Mouse (Mus musculus): ENCODE measurements at regions not wholly inside any gene's neighbourhood (a gene's known extent, or its start where the extent isn't known, plus 50 kb on each side); places are given as distances from the start of the nearest gene placed in this dataset.

DNA sequence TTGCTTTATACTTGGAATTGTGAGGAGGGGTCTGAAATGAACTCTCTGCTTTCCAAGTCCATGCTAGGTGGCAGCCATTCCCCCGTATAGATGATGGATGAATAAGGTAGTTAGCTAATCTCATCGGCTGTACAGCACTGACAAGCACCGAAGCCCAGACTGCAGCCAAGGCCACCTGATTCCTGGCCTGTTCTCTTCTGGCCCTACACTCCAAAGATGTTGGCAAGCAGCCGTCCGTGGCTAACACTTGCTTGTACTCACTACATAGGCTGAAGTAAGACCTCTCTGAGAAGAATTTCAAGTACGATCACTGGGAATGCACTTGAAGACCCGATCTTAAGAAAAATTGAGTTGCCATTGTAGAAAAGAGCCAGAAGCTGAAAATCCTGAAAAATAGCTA lies 427.2 kb upstream of the Gcfc2 start:
- ATAC-seq (no peak), DNase-seq (ENCODE audit: low spot score) (no peak)
- 88% methylated on average over 7 of the region's 7 CpGs for WGBS
- Histone ChIP-seq H3K4me3 (ENCODE audit: low read depth, low read length) (no peak overlapping the region), H3K27ac (ENCODE audit: low read depth, low read length) (no peak overlapping the region), H3K27me3 (replicated peaks; ENCODE audit: control insufficient read depth, insufficient read depth, low read length) (no peaks in the 10 kb centered on the region), H3K9me3 (replicated peaks; ENCODE audit: control insufficient read depth, low read length) (no peaks in the 10 kb centered on the region), H3K9ac (ENCODE audit: low read length) (no peak overlapping the region), H3K36me3 (ENCODE audit: control insufficient read depth, insufficient read depth, low read length) (no peaks in the 10 kb centered on the region), H3K4me2 (ENCODE audit: low read length) (no peak overlapping the region), H3K4me1 (ENCODE audit: control insufficient read depth, insufficient read depth, low read length) (no peaks in the 10 kb centered on the region)

GRCm38 (mm10) chr6:81517185-81517584 lies 406.3 kb upstream of the Gcfc2 start:
- Histone ChIP-seq H3K27ac (ENCODE audit: low read depth, low read length) (no peak overlapping the region), H3K4me2 (ENCODE audit: low read length) (no peak overlapping the region), H3K9ac (ENCODE audit: low read length) (no peak overlapping the region), H3K4me3 (ENCODE audit: low read depth, low read length) (no peak overlapping the region), H3K27me3 (replicated peaks; ENCODE audit: control insufficient read depth, insufficient read depth, low read length) (no peaks in the 10 kb centered on the region), H3K4me1 (ENCODE audit: control insufficient read depth, insufficient read depth, low read length) (no peaks in the 10 kb centered on the region), H3K36me3 (ENCODE audit: control insufficient read depth, insufficient read depth, low read length) (no peaks in the 10 kb centered on the region), H3K9me3 (replicated peaks; ENCODE audit: control insufficient read depth, low read length) (no peaks in the 10 kb centered on the region)
- no peak for DNase-seq (ENCODE audit: low spot score)
- no peak for ATAC-seq
- WGBS: 92% methylated on average over 1 of the region's 1 CpGs

GRCm38 (mm10) chr6:81562260-81562659 lies 361.2 kb upstream of the Gcfc2 start:
- no peak overlapping the region for H3K4me3 ChIP-seq (ENCODE audit: low read depth, low read length)
- H3K9ac ChIP-seq (ENCODE audit: low read length): no peak overlapping the region
- H3K27ac ChIP-seq (ENCODE audit: low read depth, low read length): no peak overlapping the region
- no peaks in the 10 kb centered on the region for H3K4me1 ChIP-seq (ENCODE audit: control insufficient read depth, insufficient read depth, low read length)
- 61% methylated on average over 2 of the region's 2 CpGs for WGBS
- H3K4me2 ChIP-seq (ENCODE audit: low read length): no peak overlapping the region
- H3K36me3 ChIP-seq (ENCODE audit: control insufficient read depth, insufficient read depth, low read length): no peaks in the 10 kb centered on the region
- no peak for ATAC-seq
- H3K9me3 ChIP-seq (replicated peaks; ENCODE audit: control insufficient read depth, low read length): no peaks in the 10 kb centered on the region
- DNase-seq (ENCODE audit: low spot score): no peak
- no peaks in the 10 kb centered on the region for H3K27me3 ChIP-seq (replicated peaks; ENCODE audit: control insufficient read depth, insufficient read depth, low read length)

GRCm38 (mm10) chr6:81563192-81563591 lies 360.3 kb upstream of the Gcfc2 start:
- ATAC-seq (no peak), DNase-seq (ENCODE audit: low spot score) (no peak)
- H3K27ac ChIP-seq (ENCODE audit: low read depth, low read length): no peak overlapping the region
- no peaks in the 10 kb centered on the region for H3K27me3 ChIP-seq (replicated peaks; ENCODE audit: control insufficient read depth, insufficient read depth, low read length)
- H3K4me1 ChIP-seq (ENCODE audit: control insufficient read depth, insufficient read depth, low read length): no peaks in the 10 kb centered on the region
- H3K36me3 ChIP-seq (ENCODE audit: control insufficient read depth, insufficient read depth, low read length): no peaks in the 10 kb centered on the region
- H3K4me2 ChIP-seq (ENCODE audit: low read length): no peak overlapping the region
- H3K9ac ChIP-seq (ENCODE audit: low read length): no peak overlapping the region
- H3K9me3 ChIP-seq (replicated peaks; ENCODE audit: control insufficient read depth, low read length): no peaks in the 10 kb centered on the region
- H3K4me3 ChIP-seq (ENCODE audit: low read depth, low read length): no peak overlapping the region
- 87% methylated on average over 2 of the region's 2 CpGs for WGBS

- 82% methylated on average over 1 of the region's 1 CpGs for WGBS
- H3K9ac ChIP-seq (ENCODE audit: low read length): no peak overlapping the region
- H3K4me3 ChIP-seq (ENCODE audit: low read depth, low read length): no peak overlapping the region
- H3K27ac ChIP-seq (ENCODE audit: low read depth, low read length): no peak overlapping the region
- no peaks in the 10 kb centered on the region for H3K9me3 ChIP-seq (replicated peaks; ENCODE audit: control insufficient read depth, low read length)
- no peaks in the 10 kb centered on the region for H3K4me1 ChIP-seq (ENCODE audit: control insufficient read depth, insufficient read depth, low read length)
- no peak for ATAC-seq
- H3K27me3 ChIP-seq (replicated peaks; ENCODE audit: control insufficient read depth, insufficient read depth, low read length): no peaks in the 10 kb centered on the region
- no peak for DNase-seq (ENCODE audit: low spot score)
- no peak overlapping the region for H3K4me2 ChIP-seq (ENCODE audit: low read length)
- H3K36me3 ChIP-seq (ENCODE audit: control insufficient read depth, insufficient read depth, low read length): no peaks in the 10 kb centered on the region
These were observed 359.2 kb upstream of the Gcfc2 start for GRCm38 (mm10) chr6:81564295-81564694.

DNA sequence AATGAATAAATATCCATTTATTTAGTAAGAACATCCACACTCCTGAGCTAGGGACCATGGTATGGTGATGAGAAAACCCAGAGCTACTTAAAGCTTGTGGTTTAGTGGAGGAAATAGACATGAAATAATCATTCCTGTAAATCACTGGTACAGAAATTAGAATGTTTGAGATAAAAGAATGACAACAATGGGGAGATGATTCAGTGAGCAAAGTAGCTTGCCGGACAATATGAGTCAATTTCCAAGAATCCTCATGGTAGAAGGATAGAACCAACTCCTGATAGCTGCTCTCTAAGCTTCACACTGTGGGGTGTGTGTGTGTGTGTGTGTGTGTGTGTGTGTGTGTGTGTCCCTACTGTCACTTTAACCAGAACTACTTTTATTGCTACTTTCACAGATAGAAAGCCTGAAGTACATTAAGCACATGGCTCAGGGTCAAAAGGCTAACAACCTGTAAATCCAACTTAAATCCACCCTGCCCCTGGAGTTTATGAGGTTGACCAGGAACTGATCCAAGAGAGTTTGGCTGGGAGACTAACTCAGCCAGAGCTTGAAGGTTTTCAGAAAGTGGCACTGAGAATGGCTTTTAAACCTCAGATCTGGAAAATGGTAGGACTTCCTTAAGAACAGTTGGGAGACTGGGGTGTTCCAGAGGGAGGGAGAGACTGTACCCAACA lies 336.9 kb upstream of the Gcfc2 start:
- Histone ChIP-seq H3K4me2 (ENCODE audit: low read length) (no peak overlapping the region), H3K36me3 (ENCODE audit: control insufficient read depth, insufficient read depth, low read length) (no peaks in the 10 kb centered on the region), H3K27me3 (replicated peaks; ENCODE audit: control insufficient read depth, insufficient read depth, low read length) (no peaks in the 10 kb centered on the region), H3K4me1 (ENCODE audit: control insufficient read depth, insufficient read depth, low read length) (no peaks in the 10 kb centered on the region), H3K4me3 (ENCODE audit: low read depth, low read length) (no peak overlapping the region), H3K27ac (ENCODE audit: low read depth, low read length) (no peak overlapping the region), H3K9me3 (replicated peaks; ENCODE audit: control insufficient read depth, low read length) (no peaks in the 10 kb centered on the region), H3K9ac (ENCODE audit: low read length) (no peak overlapping the region)
- ATAC-seq (no peak), DNase-seq (ENCODE audit: low spot score) (no peak)
- WGBS: 83% methylated on average over 1 of the region's 1 CpGs

DNA sequence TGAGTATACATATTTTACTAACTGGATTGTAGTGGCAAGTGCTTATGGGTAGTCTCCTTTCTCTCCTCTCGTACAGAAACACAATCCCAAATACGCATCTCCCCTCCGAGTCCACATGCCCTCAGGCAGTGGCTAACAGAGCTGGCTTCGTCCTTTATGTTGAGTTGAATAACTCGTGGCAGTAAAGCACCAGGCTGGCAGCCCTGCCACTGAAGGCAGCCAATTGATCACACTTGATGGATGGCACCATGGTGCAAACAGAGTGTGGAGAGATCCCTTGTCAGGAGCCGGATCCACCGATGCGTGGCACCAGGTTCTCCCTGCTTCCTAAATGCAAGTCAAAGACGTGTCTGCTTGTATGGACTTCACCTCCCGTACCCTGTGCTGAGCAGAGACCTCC lies 333.7 kb upstream of the Gcfc2 start:
- Histone ChIP-seq H3K36me3 (ENCODE audit: control insufficient read depth, insufficient read depth, low read length) (no peaks in the 10 kb centered on the region), H3K9me3 (replicated peaks; ENCODE audit: control insufficient read depth, low read length) (no peaks in the 10 kb centered on the region), H3K9ac (ENCODE audit: low read length) (no peak overlapping the region), H3K4me1 (ENCODE audit: control insufficient read depth, insufficient read depth, low read length) (no peaks in the 10 kb centered on the region), H3K27me3 (replicated peaks; ENCODE audit: control insufficient read depth, insufficient read depth, low read length) (no peaks in the 10 kb centered on the region), H3K4me3 (ENCODE audit: low read depth, low read length) (no peak overlapping the region), H3K27ac (ENCODE audit: low read depth, low read length) (no peak overlapping the region), H3K4me2 (ENCODE audit: low read length) (no peak overlapping the region)
- WGBS: 59% methylated on average over 10 of the region's 10 CpGs
- DNase-seq (ENCODE audit: low spot score) (peak; percentile 6), ATAC-seq (no peak)

DNA sequence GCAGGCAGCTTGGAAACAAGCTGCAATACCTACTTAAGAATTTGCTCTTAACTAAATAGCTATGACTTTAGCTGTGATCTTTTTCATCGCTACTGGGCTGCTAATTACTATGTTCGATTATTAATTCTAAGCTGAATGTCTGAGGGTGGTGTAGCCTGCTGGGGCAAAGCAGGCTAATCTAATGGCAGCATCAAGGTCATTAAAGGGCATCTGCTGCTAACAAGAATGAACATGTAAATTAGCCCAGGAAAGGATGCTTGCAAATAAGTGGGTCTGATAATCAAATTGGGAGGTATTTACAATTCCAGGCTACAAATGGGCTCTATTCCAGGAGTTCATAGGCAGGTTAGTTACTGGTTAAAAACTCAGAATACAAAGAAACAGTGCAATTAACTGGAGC lies 327.5 kb upstream of the Gcfc2 start:
- H3K27ac ChIP-seq (ENCODE audit: low read depth, low read length): no peak overlapping the region

GRCm38 (mm10) chr6:81608637-81609036 lies 314.8 kb upstream of the Gcfc2 start:
- Histone ChIP-seq H3K27ac (ENCODE audit: low read depth, low read length) (no peak overlapping the region), H3K4me2 (ENCODE audit: low read length) (no peak overlapping the region), H3K27me3 (replicated peaks; ENCODE audit: control insufficient read depth, insufficient read depth, low read length) (no peaks in the 10 kb centered on the region), H3K9me3 (replicated peaks; ENCODE audit: control insufficient read depth, low read length) (no peaks in the 10 kb centered on the region), H3K9ac (ENCODE audit: low read length) (no peak overlapping the region), H3K4me1 (ENCODE audit: control insufficient read depth, insufficient read depth, low read length) (no peaks in the 10 kb centered on the region), H3K4me3 (ENCODE audit: low read depth, low read length) (no peak overlapping the region), H3K36me3 (ENCODE audit: control insufficient read depth, insufficient read depth, low read length) (no peaks in the 10 kb centered on the region)
- WGBS: 68% methylated on average over 1 of the region's 1 CpGs
- DNase-seq (ENCODE audit: low spot score): no peak
- no peak for ATAC-seq

More for the DNA sequence above, 327.5 kb upstream of the Gcfc2 start:
- Histone ChIP-seq H3K4me1 (ENCODE audit: control insufficient read depth, insufficient read depth, low read length) (0 out of 2 replicates have a peak, but pooled peaks cover 2% of the 10 kb centered on the region), H3K4me3 (ENCODE audit: low read depth, low read length) (no peak overlapping the region), H3K4me2 (ENCODE audit: low read length) (no peak overlapping the region), H3K36me3 (ENCODE audit: control insufficient read depth, insufficient read depth, low read length) (no peaks in the 10 kb centered on the region), H3K27me3 (replicated peaks; ENCODE audit: control insufficient read depth, insufficient read depth, low read length) (no peaks in the 10 kb centered on the region), H3K9me3 (replicated peaks; ENCODE audit: control insufficient read depth, low read length) (no peaks in the 10 kb centered on the region), H3K9ac (ENCODE audit: low read length) (no peak overlapping the region)
- WGBS: 4% methylated on average over 2 of the region's 2 CpGs
- DNase-seq (ENCODE audit: low spot score) (peak; percentile 55), ATAC-seq (no peak)

Data from forebrain, embryonic 14.5 days (tissue).